Mouse (Mus musculus): ENCODE data around the gene Cyp2w1.

DNA sequence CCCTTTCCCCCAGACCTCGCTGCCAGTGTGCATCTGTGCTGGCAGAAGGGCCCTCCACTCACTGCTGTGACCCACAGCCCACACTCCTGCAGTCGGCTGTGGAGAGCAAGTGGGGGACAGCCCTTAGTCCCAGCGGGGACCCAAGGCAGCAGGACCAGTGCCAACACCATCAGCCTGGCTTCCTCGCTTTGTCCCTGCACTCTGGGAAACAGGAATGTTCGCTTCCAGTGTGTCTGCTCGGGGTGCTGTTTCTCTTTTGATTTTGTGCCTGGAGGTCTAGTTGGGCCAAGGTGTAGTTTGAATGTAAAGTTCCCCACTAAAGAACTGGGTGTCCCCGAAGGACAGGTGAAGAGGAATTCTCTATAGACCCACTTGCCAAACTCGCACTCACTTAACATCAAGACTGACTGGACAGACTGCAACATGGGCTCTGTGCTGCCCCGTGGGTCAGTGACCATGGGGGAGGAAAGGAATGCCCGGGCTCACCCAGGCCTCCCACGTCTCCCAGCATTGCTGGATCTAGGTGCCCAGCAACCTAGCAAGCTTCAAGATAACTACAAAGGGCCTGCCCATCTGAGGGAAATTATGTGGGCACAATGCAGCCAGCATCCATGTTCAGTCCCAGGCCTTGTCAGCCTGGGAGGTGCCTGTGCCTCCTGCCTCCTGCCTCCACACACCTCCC is 39.0 kb downstream of the Cyp2w1 start:
- no peak for TF ChIP-seq CTCF (IDR thresholded peaks at IDR 0.05; ENCODE audit: low read depth)
- no peak for TF ChIP-seq EP300 (optimal IDR thresholded peaks at IDR 0.05)
